Mouse (Mus musculus) heart, adult 9 months (tissue): ENCODE results near the gene Wfdc13.

ENCODE experiments used
- DNase-seq, 2 experiments: peaks; one replicate each; pipeline ENCODE4 v3.0.0; 2022; ENCODE audit warnings: low spot score in 2 of 2

The Wfdc13 gene

GRCm38 (mm10) chr2:164684807-164685206 lies at the start of gene Wfdc13:
Wfdc13 (plus strand) TSS chr2:164685107.
- DNase-seq, result no peak

- DNase-seq, result no peak
These were observed 49.6 kb upstream of the Wfdc13 start for GRCm38 (mm10) chr2:164635266-164635665.

- no peak for DNase-seq
These were observed 46.2 kb upstream of the Wfdc13 start, which contains the start of gene Wfdc16 for GRCm38 (mm10) chr2:164638696-164639095. Wfdc16 (minus strand) TSS chr2:164638796.

- no peak for DNase-seq
These were observed 43.8 kb upstream of the Wfdc13 start for GRCm38 (mm10) chr2:164641129-164641528.

- DNase-seq, result no peak
These were observed 42.8 kb upstream of the Wfdc13 start for GRCm38 (mm10) chr2:164641881-164642673.

GRCm38 (mm10) chr2:164655858-164656257 lies 29.0 kb upstream of the Wfdc13 start, which contains the start of gene Wfdc10:
Wfdc10 (plus strand) TSS chr2:164656046.
- DNase-seq, result peak in 1 of 2 experiments; percentile 2

GRCm38 (mm10) chr2:164656483-164656882 lies 28.4 kb upstream of the Wfdc13 start, which contains the start of gene Wfdc9:
Wfdc9 (minus strand) TSS chr2:164656583.
- DNase-seq, result no peak

GRCm38 (mm10) chr2:164664851-164665250 lies 20.1 kb upstream of the Wfdc13 start:
- no peak for DNase-seq

- DNase-seq, result no peak
These were observed 14.6 kb upstream of the Wfdc13 start for GRCm38 (mm10) chr2:164670261-164670660.

GRCm38 (mm10) chr2:164670938-164671337 lies 14.0 kb upstream of the Wfdc13 start:
- DNase-seq, result no peak

GRCm38 (mm10) chr2:164673987-164674386 lies 10.9 kb upstream of the Wfdc13 start, which contains the start of gene Wfdc11:
Wfdc11 (minus strand) TSS chr2:164674087.
- no peak for DNase-seq

GRCm38 (mm10) chr2:164676103-164676502 lies 8.8 kb upstream of the Wfdc13 start:
- no peak for DNase-seq

- no peak for DNase-seq
These were observed 7.8 kb upstream of the Wfdc13 start for GRCm38 (mm10) chr2:164676916-164677685.

GRCm38 (mm10) chr2:164678848-164679625 lies 5.9 kb upstream of the Wfdc13 start:
- DNase-seq, result peak; percentile 21 to 32

GRCm38 (mm10) chr2:164679906-164680305 lies 5.0 kb upstream of the Wfdc13 start:
- no peak for DNase-seq

- DNase-seq, result no peak
These were observed 13.3 kb downstream of the Wfdc13 start, which contains the start of gene Spint4 for GRCm38 (mm10) chr2:164698201-164698600. Spint4 (plus strand) TSS chr2:164698501.

GRCm38 (mm10) chr2:164700959-164701358 lies 16.1 kb downstream of the Wfdc13 start:
- no peak for DNase-seq

GRCm38 (mm10) chr2:164701761-164702160 lies 16.9 kb downstream of the Wfdc13 start:
- DNase-seq, result no peak

- DNase-seq, result no peak
These were observed 19.3 kb downstream of the Wfdc13 start for GRCm38 (mm10) chr2:164704235-164704634.

- DNase-seq, result no peak
These were observed 20.4 kb downstream of the Wfdc13 start for GRCm38 (mm10) chr2:164705328-164705727.

GRCm38 (mm10) chr2:164705991-164706390 lies 21.1 kb downstream of the Wfdc13 start:
- DNase-seq, result no peak

- no peak for DNase-seq
These were observed 30.1 kb downstream of the Wfdc13 start, which contains the start of gene Spint5 for GRCm38 (mm10) chr2:164715005-164715404. Spint5 (plus strand) TSS chr2:164715305.
